Comparison of ENCODE assay signal across 13 mouse cellular contexts in the genomic region with DNA sequence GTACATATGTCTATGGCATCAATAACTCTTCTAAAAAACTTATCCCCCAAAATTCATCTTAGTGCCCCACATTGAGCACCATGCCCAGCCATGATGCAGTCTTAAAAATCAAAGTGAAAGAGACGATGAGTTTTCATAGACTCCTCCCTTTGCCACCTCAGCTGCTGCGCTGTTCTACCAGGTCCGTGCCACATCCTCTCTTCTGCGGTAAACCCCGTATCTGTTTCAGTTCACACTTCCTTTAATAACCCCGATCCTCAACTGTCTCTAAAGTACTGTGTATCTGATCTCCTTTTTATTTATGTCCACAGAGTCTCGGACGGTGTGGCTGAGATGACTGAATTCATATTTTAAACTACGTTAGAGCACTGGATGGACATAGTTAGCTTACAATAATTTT. TPM values are rescaled to one million over a fixed set of nuclear protein-coding genes. Genes with fewer than 3 reads are reported as not detected.
DNase-seq lines count a peak whose midpoint lies in the region; ATAC-seq and TF ChIP-seq lines count a peak whose summit lies in the region.
"Had no signal": no experiment of that assay in that cellular context is flagged by ENCODE, and none has a peak within 500 bp of the region (broad histone marks: within the 10 kb centered on the region; RNA-seq: fewer than 3 reads in every experiment).

No protein-coding gene starts in this region.

- 51% methylated on average over 9 of the region's 9 CpGs for WGBS in heart, embryonic 15.5 days
- 46% methylated on average over 9 of the region's 9 CpGs for WGBS in heart, postnatal 0 days
- 71% methylated on average over 9 of the region's 9 CpGs for WGBS in midbrain, embryonic 15.5 days

- no peak for TF ChIP-seq CTCF in heart, postnatal 0 days (IDR thresholded peaks at IDR 0.05; ENCODE audit: low read depth)

- peak overlapping the region; percentile 19; the same call in 1 of the 2 replicates for H3K4me2 ChIP-seq in heart, embryonic 15.5 days
- peak overlapping the region; percentile 28; the same call in 1 of the 2 replicates for H3K4me2 ChIP-seq in heart, postnatal 0 days (ENCODE audit: low read depth, low read length)
- no peak overlapping the region for H3K4me2 ChIP-seq in midbrain, embryonic 15.5 days

- 0 out of 2 replicates have a peak, but pooled peaks cover 6% of the 10 kb centered on the region for H3K4me1 ChIP-seq in heart, embryonic 15.5 days (replicated peaks)
- H3K4me1 ChIP-seq in heart, postnatal 0 days (ENCODE audit: control insufficient read depth, insufficient read depth), result no peaks in the 10 kb centered on the region
- H3K4me1 ChIP-seq in midbrain, embryonic 15.5 days, result peaks cover 11% of the 10 kb centered on the region; the same call in 1 of the 2 replicates

- H3K27me3 ChIP-seq in heart, embryonic 15.5 days, result peaks cover 19% of the 10 kb centered on the region
- peaks cover 10% of the 10 kb centered on the region; the same call in 1 of the 2 replicates for H3K27me3 ChIP-seq in heart, postnatal 0 days (ENCODE audit: control insufficient read depth, insufficient read depth, low read length)
- 0 out of 2 replicates have a peak, but pooled peaks cover 7% of the 10 kb centered on the region for H3K27me3 ChIP-seq in midbrain, embryonic 15.5 days (replicated peaks)

- no peak for DNase-seq in heart, postnatal 14 days
- no peak for DNase-seq in heart, postnatal 0 days (ENCODE audit: low spot score)
- DNase-seq in thymus, postnatal 25 days, result peak; percentile 71
- DNase-seq in ovary, postnatal 36 days (ENCODE audit: low spot score), result no peak
- DNase-seq in adrenal gland, adult 18-20 months (ENCODE audit: low spot score in 2 of 2), result no peak
- DNase-seq: kidney, adult 9 months had no signal

- intact Hi-C loops in heart, postnatal 14 days (cut with DNase I), result no loop called here

- 0 out of 2 replicates have a peak overlapping the region, but pooled peaks have one; percentile 6 for H3K4me3 ChIP-seq in heart, embryonic 15.5 days
- no peak overlapping the region for H3K4me3 ChIP-seq in heart, postnatal 0 days (ENCODE audit: low read depth, low read length)
- no peak overlapping the region for H3K4me3 ChIP-seq in midbrain, embryonic 15.5 days
- H3K4me3 ChIP-seq: limb, embryonic 10.5 days; myocyte had no signal

- ATAC-seq in heart, embryonic 15.5 days (replicated peaks; ENCODE audit: insufficient number of reproducible peaks, insufficient read depth, low FRiP score, low read depth), result no peak
- no peak for ATAC-seq in heart, postnatal 0 days (ENCODE audit: insufficient read depth, low read depth)
- ATAC-seq in megakaryocyte progenitor cell, adult 5-6 weeks (replicated peaks; ENCODE audit: poor library complexity), result peak; percentile 72
- no peak for ATAC-seq in midbrain, embryonic 15.5 days (replicated peaks)

- no peak for TF ChIP-seq EP300 in heart, postnatal 0 days (IDR thresholded peaks at IDR 0.05; ENCODE audit: low read depth)

- H3K9ac ChIP-seq in heart, embryonic 15.5 days, result no peak overlapping the region
- no peak overlapping the region for H3K9ac ChIP-seq in heart, postnatal 0 days (replicated peaks; ENCODE audit: low read depth, low read length)
- H3K9ac ChIP-seq in midbrain, embryonic 15.5 days, result no peak overlapping the region

- no peak overlapping the region for H3K27ac ChIP-seq in heart, embryonic 15.5 days
- no peak overlapping the region for H3K27ac ChIP-seq in heart, postnatal 0 days (ENCODE audit: low read depth)
- H3K27ac ChIP-seq in midbrain, embryonic 15.5 days, result no peak overlapping the region
- H3K27ac ChIP-seq: limb, embryonic 10.5 days had no signal

- no peaks in the 10 kb centered on the region for H3K9me3 ChIP-seq in heart, embryonic 15.5 days (replicated peaks)
- H3K9me3 ChIP-seq in heart, postnatal 0 days (replicated peaks; ENCODE audit: control insufficient read depth, low read length), result no peaks in the 10 kb centered on the region
- no peaks in the 10 kb centered on the region for H3K9me3 ChIP-seq in midbrain, embryonic 15.5 days
- H3K9me3 ChIP-seq: limb, embryonic 10.5 days had no signal

- H3K36me3 ChIP-seq in heart, embryonic 15.5 days, result no peaks in the 10 kb centered on the region
- no peaks in the 10 kb centered on the region for H3K36me3 ChIP-seq in heart, postnatal 0 days (replicated peaks; ENCODE audit: control insufficient read depth, insufficient read depth, low read length)
- no peaks in the 10 kb centered on the region for H3K36me3 ChIP-seq in midbrain, embryonic 15.5 days (replicated peaks)
- H3K36me3 ChIP-seq: limb, embryonic 10.5 days had no signal

RNA-seq across cellular contexts. Expression of a gene that starts 14.7 kb away (rescaled TPM):
- not detected in 2 replicates for polyA plus RNA-seq in heart, embryonic 15.5 days (2015; fragmentation: Nextera tagmentation; extraction: Ambion mirVana)
- total RNA-seq in heart, postnatal 14 days (2021), result not detected
- not detected in 2 replicates for total RNA-seq in heart, postnatal 0 days (2014; rRNA removed; ENCODE audit: low replicate concordance)
- polyA plus RNA-seq in heart, postnatal 0 days (2015; fragmentation: Nextera tagmentation; extraction: Ambion mirVana), result not detected in 2 replicates
- total RNA-seq in megakaryocyte progenitor cell, adult 5-6 weeks (2015), result not detected in 2 replicates
- not detected in 2 replicates for total RNA-seq in megakaryocyte progenitor cell, adult 5-6 weeks (2017)
- not detected in 2 replicates for polyA plus RNA-seq in midbrain, embryonic 15.5 days (2015; fragmentation: Nextera tagmentation; extraction: Ambion mirVana)
- total RNA-seq in adrenal gland, adult 18-20 months (2021), result not detected
- total RNA-seq: ES-E14 had no signal
- polyA plus RNA-seq: embryonic facial prominence, embryonic 11.5 days; limb, embryonic 10.5 days; myocyte had no signal

RNA-seq across cellular contexts. Expression of a gene that starts 15.4 kb away (rescaled TPM):
- not detected in 2 replicates for polyA plus RNA-seq in heart, embryonic 15.5 days (2015; fragmentation: Nextera tagmentation; extraction: Ambion mirVana)
- total RNA-seq in heart, postnatal 14 days (2021), result not detected
- not detected in 2 replicates for total RNA-seq in heart, postnatal 0 days (2014; rRNA removed; ENCODE audit: low replicate concordance)
- polyA plus RNA-seq in heart, postnatal 0 days (2015; fragmentation: Nextera tagmentation; extraction: Ambion mirVana), result not detected in 2 replicates
- total RNA-seq in megakaryocyte progenitor cell, adult 5-6 weeks (2015), result not detected in 2 replicates
- total RNA-seq in megakaryocyte progenitor cell, adult 5-6 weeks (2017), result not detected in 2 replicates
- not detected in 2 replicates for polyA plus RNA-seq in midbrain, embryonic 15.5 days (2015; fragmentation: Nextera tagmentation; extraction: Ambion mirVana)
- total RNA-seq in adrenal gland, adult 18-20 months (2021), result not detected
- total RNA-seq: ES-E14 had no signal
- polyA plus RNA-seq: embryonic facial prominence, embryonic 11.5 days; limb, embryonic 10.5 days; myocyte had no signal

RNA-seq across cellular contexts. Expression of a gene that starts 22.9 kb away (rescaled TPM):
- not detected in 2 replicates for polyA plus RNA-seq in heart, embryonic 15.5 days (2015; fragmentation: Nextera tagmentation; extraction: Ambion mirVana)
- total RNA-seq in heart, postnatal 14 days (2021), result not detected
- total RNA-seq in heart, postnatal 0 days (2014; rRNA removed; ENCODE audit: low replicate concordance), result not detected in 2 replicates
- polyA plus RNA-seq in heart, postnatal 0 days (2015; fragmentation: Nextera tagmentation; extraction: Ambion mirVana), result not detected in 2 replicates
- not detected in 2 replicates for total RNA-seq in megakaryocyte progenitor cell, adult 5-6 weeks (2015)
- total RNA-seq in megakaryocyte progenitor cell, adult 5-6 weeks (2017), result not detected in 2 replicates
- not detected in 2 replicates for polyA plus RNA-seq in midbrain, embryonic 15.5 days (2015; fragmentation: Nextera tagmentation; extraction: Ambion mirVana)
- total RNA-seq in adrenal gland, adult 18-20 months (2021), result not detected
- total RNA-seq: ES-E14 had no signal
- polyA plus RNA-seq: embryonic facial prominence, embryonic 11.5 days; limb, embryonic 10.5 days; myocyte had no signal

RNA-seq across cellular contexts. Expression of a gene that starts 29.3 kb away (rescaled TPM):
- polyA plus RNA-seq in heart, embryonic 15.5 days (2015; fragmentation: Nextera tagmentation; extraction: Ambion mirVana), result not detected in 2 replicates
- total RNA-seq in heart, postnatal 14 days (2021), result not detected
- total RNA-seq in heart, postnatal 0 days (2014; rRNA removed; ENCODE audit: low replicate concordance), result not detected in 2 replicates
- not detected in 2 replicates for polyA plus RNA-seq in heart, postnatal 0 days (2015; fragmentation: Nextera tagmentation; extraction: Ambion mirVana)
- total RNA-seq in megakaryocyte progenitor cell, adult 5-6 weeks (2015), result not detected in 2 replicates
- total RNA-seq in megakaryocyte progenitor cell, adult 5-6 weeks (2017), result not detected in 2 replicates
- polyA plus RNA-seq in midbrain, embryonic 15.5 days (2015; fragmentation: Nextera tagmentation; extraction: Ambion mirVana), result not detected in 2 replicates
- total RNA-seq in adrenal gland, adult 18-20 months (2021), result not detected
- total RNA-seq: ES-E14 had no signal
- polyA plus RNA-seq: embryonic facial prominence, embryonic 11.5 days; limb, embryonic 10.5 days; myocyte had no signal

RNA-seq across cellular contexts. Expression of a gene that starts 37.4 kb away (rescaled TPM):
- polyA plus RNA-seq in heart, embryonic 15.5 days (2015; fragmentation: Nextera tagmentation; extraction: Ambion mirVana), result not detected in 2 replicates
- not detected for total RNA-seq in heart, postnatal 14 days (2021)
- total RNA-seq in heart, postnatal 0 days (2014; rRNA removed; ENCODE audit: low replicate concordance), result not detected in 2 replicates
- not detected in 2 replicates for polyA plus RNA-seq in heart, postnatal 0 days (2015; fragmentation: Nextera tagmentation; extraction: Ambion mirVana)
- not detected in 2 replicates for total RNA-seq in megakaryocyte progenitor cell, adult 5-6 weeks (2015)
- total RNA-seq in megakaryocyte progenitor cell, adult 5-6 weeks (2017), result not detected in 2 replicates
- polyA plus RNA-seq in midbrain, embryonic 15.5 days (2015; fragmentation: Nextera tagmentation; extraction: Ambion mirVana), result not detected in 2 replicates
- total RNA-seq in adrenal gland, adult 18-20 months (2021), result not detected
- total RNA-seq: ES-E14 had no signal
- polyA plus RNA-seq: embryonic facial prominence, embryonic 11.5 days; limb, embryonic 10.5 days; myocyte had no signal
